Mouse (Mus musculus) stomach, embryonic 14.5 days (tissue): ENCODE data around the gene Rhobtb3. TPM values are rescaled to one million over a fixed set of nuclear protein-coding genes. Genes with fewer than 3 reads are reported as not detected.

ENCODE experiments used
- ATAC-seq: fragments of 200-750 bp; cut with Nextera tagmentation; 2 replicates; pipeline ENCODE4 v1.8.0; 2017; ENCODE audit warnings: low read depth, moderate TSS enrichment; ENCODE audit not compliant: insufficient number of reproducible peaks, insufficient read depth, low FRiP score
- H3K27ac ChIP-seq: fragments of 300-500 bp; sonication (generic); 2 replicates; pipeline ENCODE4 v1.5.1; 2014; ENCODE audit warnings: mild to moderate bottlenecking, low read length, moderate library complexity, mixed read lengths
- H3K27me3 ChIP-seq: fragments of 300-500 bp; sonication (generic); 2 replicates; pipeline ENCODE4 v1.6.1; 2014; ENCODE audit warnings: low read length, control low read depth, mixed read lengths; ENCODE audit not compliant: control insufficient read depth, insufficient read depth
- H3K36me3 ChIP-seq: fragments of 300-500 bp; sonication (generic); 2 replicates; pipeline ENCODE4 v1.6.1; 2014; ENCODE audit warnings: mild to moderate bottlenecking, control low read depth, low read length, moderate library complexity, mixed read lengths; ENCODE audit not compliant: control insufficient read depth, insufficient read depth
- H3K4me1 ChIP-seq: fragments of 300-500 bp; sonication (generic); 2 replicates; pipeline ENCODE4 v1.6.1; 2014; ENCODE audit warnings: low read length, control low read depth, mixed read lengths; ENCODE audit not compliant: control insufficient read depth, insufficient read depth
- H3K4me2 ChIP-seq: fragments of 300-500 bp; sonication (generic); replicated peaks from 2 replicates; pipeline ENCODE4 v1.6.1; 2014; ENCODE audit warnings: low read depth, low read length, control low read depth
- H3K4me3 ChIP-seq: fragments of 300-500 bp; sonication (generic); 2 replicates; pipeline ENCODE4 v1.5.1; 2014; ENCODE audit warnings: low read depth, low read length, control low read depth
- H3K9ac ChIP-seq: fragments of 300-500 bp; sonication (generic); replicated peaks from 2 replicates; pipeline ENCODE4 v1.6.1; 2014; ENCODE audit warnings: low read depth, mild to moderate bottlenecking, control low read depth, low read length, moderate library complexity, mixed read lengths
- H3K9me3 ChIP-seq: fragments of 300-500 bp; sonication (generic); 2 replicates; pipeline ENCODE4 v1.6.1; 2016; ENCODE audit warnings: low read depth, low read length, control low read depth; ENCODE audit not compliant: control insufficient read depth
- WGBS: fragments of 180-500 bp; shearing (Covaris S2); extraction: QIAGEN DNeasy Blood & Tissue Kit; methylation state at CpG from one replicate; pipeline ENCODE4 v1.1.7; 2014; 5-methylcytosine and 5-hydroxymethylcytosine counted together
- polyA plus RNA-seq: library from polyadenylated mRNA; unstranded; fragments of >200 nt; fragmentation: Nextera tagmentation; extraction: Ambion mirVana; gene quantifications from 2 replicates; pipeline ENCODE4 v1.2.1, GENCODE M21; 2014

Rhobtb3 gene
- 48.6 and 51.1 TPM in 2 replicates for polyA plus RNA-seq

DNA sequence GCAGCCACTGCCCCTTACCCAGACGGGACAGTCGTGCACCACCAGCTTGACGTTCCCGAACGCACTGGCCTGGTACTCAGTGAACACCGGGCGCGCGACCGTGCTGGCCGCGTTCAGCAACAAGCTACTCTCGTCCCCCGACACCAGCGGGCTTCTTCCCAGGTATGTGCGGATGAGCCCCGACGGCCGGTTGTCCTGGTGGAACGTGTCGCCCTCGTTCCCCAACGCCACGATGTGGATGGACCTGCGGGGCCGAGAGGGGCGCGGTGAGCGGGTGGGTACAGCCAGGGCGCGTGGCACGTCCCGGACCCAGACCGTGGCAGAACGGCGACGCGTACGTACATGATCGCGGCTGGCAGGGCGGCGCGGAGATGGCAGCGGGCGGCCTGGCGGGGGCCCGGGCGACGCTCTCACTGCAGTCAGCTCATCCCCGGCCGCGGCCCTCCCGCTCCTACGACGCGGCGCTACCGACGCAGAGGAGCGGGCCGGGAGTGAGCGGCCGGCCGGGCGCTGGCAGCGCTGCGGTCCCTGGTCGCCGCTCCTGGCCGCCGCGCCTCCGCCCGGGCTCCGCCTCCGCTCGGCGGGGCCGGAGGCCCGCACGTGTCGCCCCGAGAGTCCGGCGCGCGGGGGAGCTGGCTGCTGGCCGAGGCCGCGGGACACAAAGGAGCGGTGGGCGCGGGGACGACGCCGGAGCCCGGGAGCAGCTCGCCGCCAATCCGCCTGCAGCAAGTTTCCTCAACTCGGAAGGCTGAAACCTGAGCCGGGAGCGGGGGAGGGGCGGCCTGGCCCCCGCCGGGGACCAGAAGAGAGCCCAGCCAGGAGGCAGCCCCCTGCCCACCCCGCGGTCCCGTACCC is at the start of gene Rhobtb3:
Gene Rhobtb3 (minus strand): TSS at position 737 of the 855 bp plus-strand sequence.
- Histone ChIP-seq H3K9me3 (no peaks in the 10 kb centered on the region), H3K4me2 (peak within 1 kb of the TSS; percentile 72), H3K27ac (peak within 1 kb of the TSS; percentile 98), H3K4me3 (peak within 1 kb of the TSS; percentile 94), H3K4me1 (peaks cover 17% of the 10 kb centered on the region), H3K36me3 (peaks cover under 1% of the 10 kb centered on the region; the same call in 1 of the 2 replicates), H3K27me3 (no peaks in the 10 kb centered on the region), H3K9ac (peak within 1 kb of the TSS; percentile 98)
- ATAC-seq = peak; percentile 89
- under 1% methylated on average over 101 of the region's 110 CpGs for WGBS

DNA sequence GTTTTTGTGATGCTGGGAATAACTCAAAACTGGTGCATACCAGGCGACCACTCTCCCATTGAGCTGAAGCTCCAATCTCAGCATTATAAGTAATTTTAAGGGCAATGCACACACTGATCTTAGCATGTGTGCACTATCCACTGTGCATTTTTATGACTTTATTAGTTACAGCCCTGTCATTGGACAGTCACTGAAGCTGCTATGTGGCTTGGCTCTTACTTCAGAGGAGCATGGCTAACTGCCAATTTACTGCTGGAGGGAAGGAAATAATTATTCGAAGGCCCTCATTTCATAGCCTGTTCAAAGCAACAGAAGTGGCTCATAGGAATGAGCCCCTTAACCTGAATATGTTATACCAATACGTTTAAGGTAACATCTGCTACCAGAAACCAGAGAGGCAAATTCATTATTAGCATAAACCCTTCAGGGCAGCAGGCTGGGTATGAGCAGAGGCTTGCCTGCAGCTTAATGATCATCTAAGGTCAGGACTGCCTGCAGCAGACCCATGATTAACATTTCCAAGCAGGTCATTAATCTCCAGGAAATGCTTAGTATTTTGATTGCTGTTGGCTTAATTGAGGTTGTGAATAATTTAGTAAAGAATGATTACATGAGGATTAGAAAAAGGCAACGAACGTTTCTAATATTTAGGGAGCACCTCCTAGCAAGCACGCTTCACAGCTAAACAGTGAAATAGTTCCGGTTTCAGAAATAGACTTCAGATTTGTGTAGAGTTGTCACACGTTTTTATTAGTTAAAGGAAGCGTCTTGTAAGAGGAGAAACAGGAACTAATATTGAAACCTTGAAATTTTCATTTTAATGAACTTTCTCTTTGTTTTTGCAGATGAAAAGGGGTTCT is 48.7 kb upstream of the Rhobtb3 start:
- no peak overlapping the region for H3K4me3 ChIP-seq
- no peak overlapping the region for H3K4me2 ChIP-seq
- no peaks in the 10 kb centered on the region for H3K27me3 ChIP-seq
- no peaks in the 10 kb centered on the region for H3K9me3 ChIP-seq
- 0 out of 2 replicates have a peak, but pooled peaks have one; percentile 28 for ATAC-seq
- no peak overlapping the region for H3K27ac ChIP-seq
- WGBS = 53% methylated on average over 9 of the region's 9 CpGs
- no peak overlapping the region for H3K9ac ChIP-seq
- H3K36me3 ChIP-seq = no peaks in the 10 kb centered on the region
- H3K4me1 ChIP-seq = no peaks in the 10 kb centered on the region

DNA sequence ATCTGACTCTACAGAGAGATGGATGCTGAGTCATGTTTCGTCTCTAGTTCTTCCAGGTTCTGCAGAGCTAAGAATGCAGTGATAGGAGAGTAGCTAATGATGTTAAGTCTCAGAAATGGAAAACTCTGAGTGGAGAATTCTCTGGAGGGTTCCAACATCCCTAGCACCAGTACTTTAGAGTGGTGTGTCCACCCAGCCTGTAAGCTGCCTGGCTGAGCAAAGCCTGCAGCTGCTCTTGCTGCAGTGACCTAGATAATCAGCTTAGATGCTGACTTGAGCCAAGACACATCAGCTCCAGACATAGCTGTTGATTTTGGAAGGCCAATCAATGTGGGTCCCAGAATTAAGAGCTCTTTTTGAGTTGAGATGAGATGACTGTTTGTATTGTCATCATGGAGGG is 44.4 kb upstream of the Rhobtb3 start:
- ATAC-seq = no peak
- H3K4me1 ChIP-seq = no peaks in the 10 kb centered on the region
- no peak overlapping the region for H3K27ac ChIP-seq
- H3K9me3 ChIP-seq = no peaks in the 10 kb centered on the region
- 84% methylated on average over 1 of the region's 1 CpGs for WGBS
- H3K4me3 ChIP-seq = no peak overlapping the region
- H3K4me2 ChIP-seq = no peak overlapping the region
- no peak overlapping the region for H3K9ac ChIP-seq
- no peaks in the 10 kb centered on the region for H3K27me3 ChIP-seq
- no peaks in the 10 kb centered on the region for H3K36me3 ChIP-seq

DNA sequence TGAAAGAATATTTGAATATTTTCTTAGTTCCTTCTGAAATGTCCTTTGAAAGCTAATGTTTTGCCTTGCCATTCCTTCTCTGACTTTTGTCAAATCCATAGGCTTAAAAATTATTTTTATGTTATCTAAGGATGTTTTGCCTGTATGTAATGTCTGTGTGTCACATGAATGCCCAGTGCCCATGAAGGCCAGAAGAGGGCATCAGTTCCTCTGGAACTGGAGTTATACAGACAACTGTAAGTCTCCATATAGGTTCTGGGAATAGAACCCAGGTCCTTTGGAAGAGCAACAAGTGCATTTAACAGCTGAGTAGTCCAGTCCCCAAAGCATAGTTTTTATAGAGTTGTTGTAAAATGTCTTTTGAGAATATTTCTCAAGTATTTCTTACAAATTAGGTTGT is 38.2 kb upstream of the Rhobtb3 start:
- no peaks in the 10 kb centered on the region for H3K36me3 ChIP-seq
- no peaks in the 10 kb centered on the region for H3K9me3 ChIP-seq
- no peak overlapping the region for H3K9ac ChIP-seq
- H3K27ac ChIP-seq = no peak overlapping the region
- no peak for ATAC-seq
- no peak overlapping the region for H3K4me2 ChIP-seq
- no peak overlapping the region for H3K4me3 ChIP-seq
- no peaks in the 10 kb centered on the region for H3K4me1 ChIP-seq
- H3K27me3 ChIP-seq = no peaks in the 10 kb centered on the region

DNA sequence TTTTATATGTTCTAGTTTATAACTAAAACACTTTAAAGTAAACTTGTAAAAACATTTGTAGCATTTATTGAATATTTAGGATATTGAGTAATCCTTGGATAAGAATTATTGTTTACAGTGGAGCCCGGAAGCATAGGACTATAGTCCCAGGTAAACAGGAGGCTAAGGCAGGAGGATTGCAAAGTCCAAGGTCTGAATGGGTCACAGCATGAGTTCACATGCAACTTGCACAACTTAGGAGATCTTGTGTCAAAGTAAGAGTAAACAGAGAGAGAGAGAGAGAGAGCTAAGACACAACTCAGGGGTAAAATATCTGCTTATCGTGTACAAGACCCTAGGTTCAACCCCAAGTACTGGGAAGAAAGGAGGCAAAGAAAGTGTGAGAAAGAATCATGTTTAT is 32.9 kb upstream of the Rhobtb3 start:
- Histone ChIP-seq H3K9ac (no peak overlapping the region), H3K4me3 (no peak overlapping the region), H3K9me3 (no peaks in the 10 kb centered on the region), H3K27ac (no peak overlapping the region), H3K36me3 (no peaks in the 10 kb centered on the region), H3K4me1 (no peaks in the 10 kb centered on the region), H3K4me2 (no peak overlapping the region), H3K27me3 (no peaks in the 10 kb centered on the region)
- WGBS = 67% methylated on average over 2 of the region's 2 CpGs
- ATAC-seq = no peak

DNA sequence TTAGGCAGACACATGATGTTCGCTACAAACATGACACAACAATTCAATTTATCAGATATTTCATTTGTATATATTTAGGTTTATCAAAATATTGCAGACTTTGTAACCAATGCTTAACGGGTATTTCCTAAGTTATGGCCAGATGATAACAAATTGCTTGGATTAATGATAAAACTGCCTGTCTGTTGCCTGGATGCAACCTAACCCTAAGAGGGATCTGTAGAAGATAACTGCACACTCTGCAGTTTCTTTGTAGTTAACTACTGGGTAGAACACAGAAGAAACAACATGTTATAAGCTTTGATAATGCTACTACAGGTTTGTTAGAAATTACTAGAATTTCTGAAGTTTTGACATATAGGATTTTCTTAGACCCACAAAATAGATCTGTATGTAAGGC is 32.5 kb upstream of the Rhobtb3 start:
- Histone ChIP-seq H3K4me1 (no peaks in the 10 kb centered on the region), H3K27ac (no peak overlapping the region), H3K4me2 (no peak overlapping the region), H3K9me3 (no peaks in the 10 kb centered on the region), H3K4me3 (no peak overlapping the region), H3K9ac (no peak overlapping the region), H3K36me3 (no peaks in the 10 kb centered on the region), H3K27me3 (no peaks in the 10 kb centered on the region)
- WGBS = 76% methylated on average over 2 of the region's 2 CpGs
- no peak for ATAC-seq

DNA sequence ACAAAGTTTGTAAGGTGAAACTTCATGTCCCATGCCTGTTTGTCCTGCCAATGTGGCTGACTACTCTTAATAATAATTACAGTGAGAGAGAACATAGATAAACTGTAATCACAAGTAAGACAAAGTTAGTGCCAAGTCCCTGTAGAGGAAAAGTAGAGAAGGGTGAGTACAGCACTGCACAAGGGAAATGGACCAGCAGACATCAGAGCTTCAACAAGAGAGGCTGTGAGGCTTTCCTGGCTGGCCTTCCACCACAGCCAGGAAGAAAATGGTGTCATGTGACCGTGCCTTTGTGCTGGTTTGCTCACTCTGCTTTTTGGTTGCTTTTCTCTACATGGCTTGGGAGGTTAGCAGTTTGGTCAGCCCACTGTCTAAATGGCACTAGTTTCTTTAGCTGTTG is 31.9 kb upstream of the Rhobtb3 start:
- H3K4me3 ChIP-seq = no peak overlapping the region
- 63% methylated on average over 1 of the region's 1 CpGs for WGBS
- no peaks in the 10 kb centered on the region for H3K27me3 ChIP-seq
- no peaks in the 10 kb centered on the region for H3K9me3 ChIP-seq
- no peaks in the 10 kb centered on the region for H3K36me3 ChIP-seq
- no peak overlapping the region for H3K27ac ChIP-seq
- no peak overlapping the region for H3K4me2 ChIP-seq
- no peak overlapping the region for H3K9ac ChIP-seq
- no peaks in the 10 kb centered on the region for H3K4me1 ChIP-seq
- ATAC-seq = no peak

DNA sequence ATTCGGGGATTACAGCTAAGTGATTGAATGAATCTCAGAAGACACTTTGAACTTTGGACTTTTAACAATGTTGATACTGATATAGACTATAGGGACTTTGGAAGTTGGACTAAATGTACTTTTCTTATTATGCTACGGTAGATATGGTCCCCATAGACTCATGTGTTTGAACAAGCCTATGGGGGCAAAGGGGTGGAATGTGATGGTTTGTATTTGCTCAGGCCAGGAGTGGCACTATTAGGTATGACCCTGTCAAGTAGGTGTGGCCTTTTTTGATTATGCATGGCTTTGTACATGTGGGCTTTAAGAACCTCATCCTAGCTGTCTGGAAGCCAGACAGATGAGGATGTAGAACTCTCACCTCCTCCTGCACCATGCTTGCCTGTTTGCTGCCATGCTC is 30.8 kb upstream of the Rhobtb3 start:
- 0 out of 2 replicates have a peak, but pooled peaks have one; percentile 63 for ATAC-seq
- 57% methylated on average over 2 of the region's 2 CpGs for WGBS
- H3K27ac ChIP-seq = no peak overlapping the region
- no peaks in the 10 kb centered on the region for H3K4me1 ChIP-seq
- H3K9ac ChIP-seq = no peak overlapping the region
- no peak overlapping the region for H3K4me3 ChIP-seq
- H3K36me3 ChIP-seq = no peaks in the 10 kb centered on the region
- no peak overlapping the region for H3K4me2 ChIP-seq
- no peaks in the 10 kb centered on the region for H3K27me3 ChIP-seq
- H3K9me3 ChIP-seq = no peaks in the 10 kb centered on the region
